Comparison of ENCODE assay signal across 9 mouse cellular contexts in genomic region chr5:28530202-28530855, GRCm38 (mm10).
A peak's percentile ranks its signal among the peaks of the same experiment; 100 is the strongest.
DNase-seq lines count a peak whose midpoint lies in the region; ATAC-seq lines count a peak whose summit lies in the region.
"Had no signal": no experiment of that assay in that cellular context is flagged by ENCODE, and none has a peak within 500 bp of the region (broad histone marks: within the 10 kb centered on the region; RNA-seq: fewer than 3 reads in every experiment).

No protein-coding gene starts in this region.

- DNase-seq in cerebellum, postnatal 10 days, result peak; percentile 52 to 56
- DNase-seq in cerebellum, adult 8-10 months, result no peak
- DNase-seq in lung, postnatal 10 days, result peak; percentile 8
- DNase-seq in lung, postnatal 25 days (ENCODE audit: low spot score), result no peak
- DNase-seq in kidney, postnatal 14 days, result peak; percentile 61
- peak; percentile 52 for DNase-seq in urinary bladder, postnatal 25 days (ENCODE audit: low spot score)
- no peak for DNase-seq in ovary, postnatal 10 days (ENCODE audit: low spot score)
- DNase-seq: cerebellum, adult 9-11 months had no signal

- ATAC-seq in inflammation-experienced regulatory T-cells, adult 6 months, result no peak

Comparison
In these comparisons a context has a peak if more than half of its experiments do, and no peak if none do; other contexts are left out.
1. DNase-seq: peak in cerebellum, postnatal 10 days (2 of 2), lung, postnatal 10 days (single experiment), kidney, postnatal 14 days (single experiment) and urinary bladder, postnatal 25 days (single experiment); none in cerebellum, adult 8-10 months (single experiment), lung, postnatal 25 days (single experiment) and ovary, postnatal 10 days (single experiment).